Mouse (Mus musculus): ENCODE data around the gene Synpo2l.

The Synpo2l gene

DNA sequence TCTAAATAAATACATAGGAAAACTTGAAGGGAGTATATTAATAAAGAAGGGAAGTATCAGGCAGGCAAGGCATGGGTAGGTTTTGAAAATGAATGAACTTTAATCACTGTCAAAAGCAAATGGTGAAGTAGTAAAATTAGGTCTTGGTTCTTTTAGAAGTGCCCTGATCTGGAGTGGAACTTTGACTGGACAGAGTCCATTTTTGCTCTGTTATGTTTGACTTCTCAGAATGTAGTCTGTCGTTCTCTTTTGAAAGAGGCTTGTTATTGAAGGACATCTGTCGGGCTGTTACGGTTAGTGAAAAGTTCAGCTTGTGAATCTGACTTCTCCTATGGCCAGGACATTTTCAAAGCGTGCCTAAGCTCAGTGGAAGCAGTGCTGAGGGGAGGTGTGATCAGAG is 9.8 kb upstream of the Synpo2l start:
- no peak for DNase-seq

DNA sequence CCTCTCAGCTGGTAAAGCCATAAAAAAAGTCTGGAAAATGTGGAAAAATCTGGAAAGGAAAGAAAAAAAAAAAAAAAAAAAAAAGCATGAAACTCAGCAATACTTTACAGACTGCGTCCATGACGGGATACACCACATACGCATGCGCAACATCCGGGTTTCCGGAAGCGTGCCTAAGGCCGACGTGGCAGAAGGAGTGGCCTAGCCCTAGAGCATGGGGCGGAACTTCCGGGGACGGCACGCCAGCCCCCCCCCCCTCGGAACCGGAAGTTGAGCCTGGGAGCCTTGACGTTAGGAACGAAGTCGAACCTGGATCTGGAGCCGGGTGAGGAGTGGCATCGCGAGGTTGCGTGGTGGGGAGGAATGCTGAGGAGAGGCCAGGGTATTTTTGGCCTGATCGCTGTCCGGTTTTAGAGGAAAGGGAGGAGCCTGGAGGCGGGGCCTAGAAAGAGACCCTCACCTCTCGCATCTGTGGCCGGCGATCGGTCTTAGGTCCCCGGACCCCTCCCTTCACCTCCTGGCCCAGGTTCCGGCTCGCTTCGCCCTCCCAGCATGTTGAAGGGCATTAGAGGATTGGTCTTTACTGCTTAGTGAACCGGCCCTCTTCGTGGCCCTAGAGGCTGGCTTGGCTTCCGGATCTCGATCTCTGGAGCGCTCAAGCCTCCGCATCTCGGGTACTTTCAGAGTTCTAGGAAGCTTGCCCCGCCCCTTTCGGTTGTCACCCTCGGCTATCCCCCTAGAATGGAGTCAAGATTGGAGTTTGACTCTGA is 6.1 kb upstream of the Synpo2l start, which contains the start of gene Sec24c:
TSS of gene Sec24c (plus strand) at position 245 of the 770 bp plus-strand sequence.
- peak; percentile 97 to 100 for DNase-seq

DNA sequence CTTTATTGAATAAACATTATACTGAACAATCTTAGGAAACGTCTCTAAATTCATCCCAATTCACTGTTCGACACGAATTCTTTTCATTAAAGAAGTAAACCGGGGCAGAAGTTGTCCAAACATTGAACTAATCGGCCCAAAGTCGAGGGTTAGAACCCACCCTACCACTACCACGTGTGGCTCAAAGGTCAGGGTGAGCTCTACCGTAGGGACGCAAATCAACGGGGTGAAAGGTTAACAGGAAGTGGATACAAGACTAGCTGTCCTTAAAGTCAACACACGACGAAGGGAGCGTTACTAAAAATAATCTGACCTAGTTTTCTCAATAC is 5.5 kb upstream of the Synpo2l start:
- peak in 1 of 2 experiments; percentile 62 for DNase-seq

DNA sequence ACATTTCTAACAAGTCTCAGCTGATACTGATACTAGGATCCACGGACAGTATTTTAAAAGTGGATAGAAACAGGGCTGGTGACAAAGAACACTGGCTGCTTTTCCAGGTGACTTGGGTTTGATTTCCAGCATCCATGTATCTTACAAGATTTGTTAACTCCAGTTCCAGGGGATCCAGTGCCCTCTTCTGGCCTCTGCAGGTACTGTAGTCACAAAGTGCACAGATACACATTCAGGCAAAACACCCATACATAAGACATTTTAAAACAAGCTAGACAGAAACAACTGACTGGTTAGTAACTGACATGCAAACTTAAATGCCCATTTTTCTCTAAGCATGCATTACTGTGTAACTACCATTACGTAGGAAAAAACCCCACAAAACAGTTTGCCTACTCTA is 4.8 kb upstream of the Synpo2l start:
- DNase-seq = peak in 1 of 2 experiments; percentile 57

DNA sequence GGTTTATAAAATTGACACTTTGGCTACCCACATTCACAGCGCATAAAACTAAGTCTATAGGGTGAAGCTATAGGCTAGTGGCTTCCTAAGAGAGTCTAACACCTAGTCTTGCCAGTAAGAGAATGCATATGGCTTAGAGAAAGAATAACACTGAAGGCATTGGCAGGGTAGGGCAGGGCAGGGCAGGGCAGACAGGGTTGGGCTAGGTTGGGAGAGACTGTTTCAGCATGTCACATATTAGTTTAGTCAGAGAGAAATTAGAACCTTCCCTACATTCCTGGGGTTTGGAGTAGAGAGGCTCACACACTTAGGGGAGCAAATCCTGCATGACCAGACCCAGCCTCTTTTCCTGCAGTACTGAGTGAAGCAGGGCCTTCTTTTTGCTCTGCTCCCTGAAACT is 685 bp downstream of the Synpo2l start:
- no peak for DNase-seq

DNA sequence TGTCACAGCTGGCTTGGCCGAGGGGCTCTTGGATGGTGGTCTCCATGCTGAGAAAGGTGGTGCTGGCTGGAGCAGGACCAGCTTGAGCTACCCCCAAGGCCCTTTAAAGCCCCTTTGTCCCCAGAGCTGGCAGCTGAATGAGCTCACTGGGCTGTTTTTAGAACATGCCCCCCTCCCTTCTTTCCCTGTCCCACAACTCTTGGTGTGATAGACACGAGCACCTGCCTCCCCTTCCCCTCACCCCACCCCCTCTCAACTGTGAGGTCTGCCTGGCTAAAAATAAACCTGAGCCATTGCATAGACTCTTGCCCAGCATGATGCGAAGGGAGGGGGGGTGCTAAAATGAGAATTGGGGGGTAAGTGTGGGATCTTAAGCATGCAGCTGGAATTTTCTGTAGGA is 3.7 kb downstream of the Synpo2l start:
- DNase-seq = no peak

DNA sequence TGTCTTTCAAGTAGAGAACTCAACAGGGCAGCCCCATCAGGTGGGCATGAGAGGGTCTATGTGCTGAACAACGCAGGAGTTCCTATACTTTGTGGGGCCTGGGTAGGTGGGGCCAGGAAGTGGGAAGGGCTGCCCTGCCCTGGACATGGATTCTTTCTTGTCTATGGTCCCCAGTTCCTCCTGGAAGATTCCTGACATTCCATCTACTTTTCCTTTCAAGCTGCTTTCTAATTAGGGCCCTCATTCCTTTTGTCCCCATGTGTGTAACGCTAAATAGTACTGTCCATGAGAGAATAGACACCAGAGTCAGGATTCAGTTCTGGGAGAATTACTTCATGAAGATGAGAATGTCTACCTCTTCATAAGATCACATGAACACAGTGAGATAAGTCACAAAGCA is 4.6 kb downstream of the Synpo2l start:
- DNase-seq = no peak

DNA sequence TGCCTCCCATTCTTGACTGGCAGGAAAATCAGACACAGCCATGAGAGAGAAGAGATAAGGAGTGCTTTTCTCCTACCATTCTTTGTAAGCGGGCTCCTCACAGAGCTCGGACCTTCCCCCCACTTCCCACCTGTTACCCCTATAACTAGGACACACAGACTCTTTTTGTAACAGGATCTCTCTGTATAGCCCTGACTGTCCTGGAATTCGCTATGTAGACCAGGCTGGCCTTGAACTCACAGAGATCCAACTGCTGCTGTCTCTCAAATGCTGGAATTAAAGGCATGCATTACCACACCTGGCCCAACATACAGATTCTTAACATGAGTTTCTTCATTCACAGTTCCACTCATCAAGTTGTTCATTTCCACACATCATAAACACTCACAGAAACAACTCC is 5.4 kb downstream of the Synpo2l start:
- no peak for DNase-seq

DNA sequence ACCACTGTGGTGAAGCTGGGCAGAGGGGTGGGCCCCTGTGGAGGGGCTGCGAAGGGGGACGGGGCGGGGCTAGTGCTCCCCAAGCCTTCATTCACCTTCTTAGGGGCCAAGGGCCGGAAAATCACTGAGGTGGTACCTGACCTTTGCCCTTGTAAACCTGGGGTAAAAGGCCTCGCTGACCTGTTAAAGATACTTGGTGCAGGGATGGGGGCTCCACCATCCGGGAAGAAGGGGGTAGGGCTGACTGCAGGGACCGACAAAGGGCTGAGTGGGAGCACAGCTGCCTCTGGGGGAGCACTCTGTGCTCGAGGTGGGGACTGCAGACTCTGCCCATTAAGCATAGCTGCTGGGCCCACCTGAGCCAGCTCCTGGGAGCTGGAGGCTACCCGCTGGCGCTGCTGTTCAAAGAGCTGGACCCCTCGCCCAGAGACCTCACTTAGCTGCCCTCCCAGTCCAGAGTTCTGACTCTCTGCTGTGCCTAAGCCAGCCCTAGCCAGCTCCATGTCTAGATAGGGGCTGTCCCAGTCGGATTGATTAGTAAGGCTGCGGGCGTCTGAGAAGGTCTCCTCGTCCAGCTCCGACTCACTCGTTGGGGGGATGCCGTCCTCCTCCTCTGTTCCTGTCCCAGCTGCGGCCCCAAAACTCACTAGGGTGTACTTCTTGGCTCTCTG is 6.4 kb downstream of the Synpo2l start:
- peak; percentile 36 to 43 for DNase-seq

DNA sequence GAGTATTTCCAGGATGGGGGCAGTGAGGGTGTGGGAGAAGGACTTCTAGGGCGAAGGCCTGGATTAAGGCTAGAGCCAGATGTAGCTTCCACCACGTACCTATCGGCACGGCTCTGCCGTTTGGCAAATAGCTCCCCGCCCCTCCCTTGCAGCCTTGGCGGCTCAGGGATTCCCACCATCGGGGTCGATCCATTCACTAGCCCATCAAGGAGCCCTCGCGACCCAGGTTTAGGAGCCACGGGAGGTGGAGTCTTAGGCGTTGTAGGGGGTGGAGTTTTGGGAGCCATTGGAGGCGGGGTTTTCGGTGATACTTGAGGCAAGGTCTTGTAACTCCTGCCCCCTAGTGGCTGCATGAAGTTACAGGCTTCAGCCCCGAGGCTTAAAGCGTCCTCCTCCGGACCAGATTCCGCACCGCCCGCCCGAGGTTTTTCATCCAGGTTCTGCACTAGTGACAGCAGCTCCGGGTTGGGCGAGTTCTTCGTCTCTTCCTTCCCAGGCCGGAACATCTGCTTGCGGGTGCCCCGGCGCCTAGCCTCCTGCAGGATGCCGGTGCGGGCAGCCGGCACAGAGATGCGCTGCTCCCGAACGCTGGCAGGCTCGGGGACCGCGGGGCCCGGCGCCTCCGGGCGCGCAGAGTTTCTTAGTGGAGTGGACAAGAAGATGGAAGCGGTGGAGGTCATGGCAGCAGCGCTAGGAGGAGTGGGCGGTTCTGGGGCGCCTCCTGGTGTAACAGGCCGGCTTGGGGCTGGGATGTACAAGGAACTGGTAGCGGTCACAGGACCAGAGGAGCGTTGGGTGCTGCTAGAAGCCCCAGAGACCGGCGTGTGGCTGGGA is 7.1 kb downstream of the Synpo2l start:
- peak; percentile 92 to 95 for DNase-seq

DNA sequence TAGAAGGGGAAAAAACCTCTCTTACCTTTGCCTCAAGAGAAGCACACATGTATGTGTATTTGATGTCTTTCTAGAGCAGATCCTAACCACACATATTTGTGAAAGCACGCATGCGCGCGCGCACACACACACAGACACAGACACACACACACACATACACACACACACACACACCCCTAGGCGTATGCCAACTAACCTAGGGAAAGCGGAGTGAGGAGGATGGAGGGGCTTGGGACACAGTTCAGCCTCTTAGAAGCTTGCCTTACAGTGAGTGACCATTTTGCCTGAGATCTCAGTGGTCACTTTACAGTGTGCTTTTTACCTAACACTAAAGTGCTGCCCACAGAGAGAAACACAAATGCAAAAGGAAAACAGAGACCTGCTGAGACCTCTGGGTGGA is 8.5 kb downstream of the Synpo2l start:
- no peak for DNase-seq

DNA sequence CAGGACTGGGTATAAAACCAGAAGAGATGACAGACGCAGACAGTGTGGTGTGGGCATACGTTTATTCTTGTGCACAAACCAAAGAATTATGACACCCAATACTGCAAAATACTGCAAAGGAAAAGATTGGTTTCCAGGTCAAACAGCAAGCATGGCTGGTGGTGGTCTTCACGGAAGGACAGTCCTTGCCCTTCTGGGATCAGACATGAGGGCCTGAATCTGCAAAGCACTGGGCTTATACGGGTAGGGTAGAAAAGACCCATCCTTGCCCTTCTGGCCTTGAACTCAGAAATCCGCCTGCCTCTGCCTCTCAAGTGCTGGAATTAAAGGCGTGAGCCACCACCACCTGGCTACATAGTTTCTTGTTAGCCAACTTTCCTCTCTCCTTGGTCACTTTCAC is 9.3 kb downstream of the Synpo2l start:
- DNase-seq = no peak

DNA sequence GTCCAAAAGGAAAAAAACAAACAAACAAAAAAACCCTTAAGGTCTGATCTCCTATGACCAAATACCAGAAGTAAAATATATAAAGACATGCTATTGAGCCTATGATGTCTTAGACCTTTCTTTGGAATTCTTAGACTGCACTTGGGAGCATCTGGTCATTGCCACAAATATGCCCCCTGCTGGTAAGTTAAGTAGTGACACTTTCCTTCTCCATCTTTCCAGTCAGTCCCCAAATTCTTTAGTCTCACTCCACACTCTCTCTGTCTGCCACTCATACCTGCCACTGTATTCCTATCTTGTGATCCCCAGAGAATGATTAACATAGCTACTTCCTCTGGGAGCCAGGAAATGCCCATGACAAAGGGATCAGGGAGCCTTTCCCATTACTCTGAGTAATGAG is 9.8 kb downstream of the Synpo2l start:
- DNase-seq = peak in 1 of 2 experiments; percentile 44

DNA sequence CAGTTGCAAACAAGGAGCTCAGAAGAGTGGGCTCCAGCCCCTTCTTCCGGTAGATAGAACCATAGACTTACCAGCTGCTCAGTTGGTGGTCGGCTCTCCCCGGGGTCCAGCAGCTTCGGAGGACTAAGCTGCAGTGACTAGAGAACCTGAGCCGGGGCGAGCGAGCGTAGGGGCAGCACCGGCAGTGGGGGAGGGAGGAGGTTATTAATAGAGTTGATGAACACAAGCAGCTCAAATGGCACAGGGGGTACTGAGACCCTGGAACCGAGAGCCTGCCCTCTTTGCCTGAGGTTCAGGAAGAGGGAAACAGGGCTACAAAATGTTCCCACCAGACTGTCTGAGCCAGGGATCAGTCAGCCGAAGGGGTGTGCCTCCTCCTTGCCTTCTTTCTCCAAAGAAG is 11.8 kb downstream of the Synpo2l start, which contains the start of gene Myoz1:
TSS of gene Myoz1 (minus strand) at position 180 of the 400 bp plus-strand sequence.
- no peak for DNase-seq

DNA sequence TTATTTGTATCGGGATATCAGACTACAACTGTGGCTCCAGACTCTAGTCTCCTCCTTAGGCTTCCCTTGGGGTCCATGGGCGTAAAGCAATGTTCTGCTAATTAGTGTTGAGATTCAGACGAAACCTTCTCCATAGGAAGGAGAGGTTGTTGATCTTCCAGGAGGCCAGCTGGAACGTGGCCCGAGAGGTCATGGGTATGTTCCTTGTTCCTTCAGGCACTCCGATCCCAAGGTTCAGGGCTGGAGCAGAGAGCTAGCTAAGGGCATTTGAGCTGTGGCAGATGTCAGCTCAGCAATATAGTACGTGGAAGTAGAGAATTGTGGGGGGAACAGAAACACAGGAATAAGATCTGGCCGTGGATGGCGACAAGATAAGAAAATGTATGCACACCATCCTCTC is 12.4 kb downstream of the Synpo2l start:
- no peak for DNase-seq

DNA sequence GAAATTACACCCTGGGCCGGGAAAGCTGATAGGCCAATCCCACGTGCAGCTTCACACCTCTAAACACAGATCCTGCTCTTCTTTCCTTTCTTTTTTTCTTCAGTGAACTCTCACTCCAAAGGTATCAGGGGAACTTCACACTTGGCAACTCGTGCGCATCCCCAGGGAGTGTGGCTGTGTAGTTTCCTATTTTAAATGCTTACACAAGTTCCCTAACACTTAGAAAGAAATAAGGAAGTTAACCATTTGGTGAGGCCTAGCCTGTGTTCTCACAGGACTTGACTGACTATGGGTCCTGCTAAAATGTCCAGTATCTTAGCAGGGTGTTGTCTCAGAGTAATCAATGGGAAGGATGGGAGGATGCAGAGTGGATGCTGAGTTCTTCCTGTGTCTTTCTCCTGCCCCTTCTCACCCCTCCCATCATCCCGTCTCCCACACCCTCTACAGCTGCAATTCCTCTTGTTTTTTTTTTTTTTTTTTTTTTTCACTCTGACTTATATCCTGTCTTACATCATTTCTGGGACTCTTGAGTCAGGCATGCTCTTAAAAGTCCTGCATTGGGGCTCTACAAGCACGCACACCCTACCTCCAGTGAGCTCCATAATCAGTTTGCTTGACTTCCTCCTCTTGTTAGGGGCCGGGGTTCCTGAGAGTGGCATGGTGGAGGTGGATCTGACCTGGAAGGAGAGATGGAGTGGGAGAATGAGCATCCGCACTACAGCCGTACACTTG is 13.3 kb downstream of the Synpo2l start:
- DNase-seq = no peak

DNA sequence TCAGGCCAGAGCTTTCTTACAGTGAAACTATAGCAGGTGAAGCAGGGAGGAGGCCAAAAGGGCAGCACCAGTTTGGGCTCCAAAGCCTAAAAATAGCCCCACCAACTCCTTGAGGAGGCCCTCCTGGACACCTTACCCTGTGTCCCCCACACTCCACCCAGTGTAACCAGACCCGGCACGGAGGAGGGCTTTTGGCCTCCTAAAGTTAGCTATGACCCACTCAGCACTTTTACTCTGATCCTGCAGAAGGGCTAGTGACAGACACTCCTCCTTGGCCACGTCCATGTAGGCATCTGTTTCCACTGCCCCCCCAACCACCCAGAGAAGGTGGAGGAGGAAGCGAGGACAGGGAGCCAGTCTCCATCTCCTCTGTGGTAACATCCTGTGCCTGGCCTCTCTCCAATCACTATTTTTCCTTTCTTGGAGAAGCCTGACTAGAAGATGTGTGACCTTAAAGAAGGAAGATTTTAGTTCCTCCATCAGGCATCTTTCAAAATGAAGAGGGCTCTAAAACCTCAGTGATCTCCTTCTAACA is 16.4 kb downstream of the Synpo2l start:
- no peak for DNase-seq

DNA sequence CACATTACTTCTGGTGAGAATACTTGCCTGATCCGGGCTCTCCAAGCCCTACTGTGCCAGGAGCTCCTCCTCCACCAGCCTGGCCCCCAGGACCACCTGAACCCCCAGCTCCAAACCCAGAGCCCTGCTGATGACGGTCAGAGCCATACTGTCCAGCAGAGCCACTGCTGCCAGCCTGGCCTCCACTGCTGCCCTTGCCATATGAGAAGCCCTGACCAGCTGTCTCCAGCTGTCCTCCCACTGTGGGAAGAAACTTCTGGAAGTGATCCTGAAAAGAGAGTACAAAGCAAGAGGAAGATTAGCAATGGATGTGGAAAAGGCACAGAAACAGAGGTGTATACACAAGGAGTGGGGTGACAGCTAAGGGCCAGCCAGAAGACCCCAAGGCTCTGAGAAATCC is 17.2 kb downstream of the Synpo2l start:
- no peak for DNase-seq

DNA sequence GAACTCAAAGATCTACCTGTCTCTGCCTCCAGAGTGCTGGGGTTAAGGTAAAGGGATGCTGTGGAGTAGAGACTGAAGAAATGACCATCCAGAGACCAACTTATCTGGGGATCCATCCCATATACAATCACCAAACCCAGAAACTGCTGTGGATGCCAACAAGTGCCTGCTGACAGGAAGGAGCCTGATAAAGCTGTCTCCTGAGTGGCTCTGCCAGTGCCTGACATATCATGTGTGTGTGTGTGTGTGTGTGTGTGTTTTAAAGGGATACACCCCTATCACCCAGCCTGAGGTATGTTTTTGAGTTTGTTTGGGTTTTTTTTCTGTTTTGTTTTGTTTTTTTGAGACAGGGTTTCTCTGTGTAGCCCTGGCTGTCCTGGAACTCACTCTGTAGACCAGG is 21.8 kb downstream of the Synpo2l start:
- DNase-seq = no peak

DNA sequence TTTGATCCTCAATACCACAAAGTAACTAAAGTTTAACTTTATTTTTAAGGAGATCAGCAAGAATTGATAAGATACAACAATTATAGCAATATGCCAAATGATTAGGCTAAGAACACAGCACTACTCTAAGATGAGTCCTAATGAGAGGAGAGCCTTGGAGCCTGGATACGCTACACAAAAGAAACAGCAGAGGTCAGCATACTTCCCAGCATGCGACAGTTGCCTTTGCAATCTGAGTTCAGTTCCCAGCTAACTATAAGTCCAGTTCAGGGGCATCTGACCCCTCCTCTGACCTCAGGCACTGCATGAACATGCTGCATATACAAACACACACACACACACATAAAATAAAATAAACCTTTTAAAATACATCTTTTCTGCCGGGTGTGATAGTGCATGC is 22.6 kb downstream of the Synpo2l start:
- no peak for DNase-seq

DNA sequence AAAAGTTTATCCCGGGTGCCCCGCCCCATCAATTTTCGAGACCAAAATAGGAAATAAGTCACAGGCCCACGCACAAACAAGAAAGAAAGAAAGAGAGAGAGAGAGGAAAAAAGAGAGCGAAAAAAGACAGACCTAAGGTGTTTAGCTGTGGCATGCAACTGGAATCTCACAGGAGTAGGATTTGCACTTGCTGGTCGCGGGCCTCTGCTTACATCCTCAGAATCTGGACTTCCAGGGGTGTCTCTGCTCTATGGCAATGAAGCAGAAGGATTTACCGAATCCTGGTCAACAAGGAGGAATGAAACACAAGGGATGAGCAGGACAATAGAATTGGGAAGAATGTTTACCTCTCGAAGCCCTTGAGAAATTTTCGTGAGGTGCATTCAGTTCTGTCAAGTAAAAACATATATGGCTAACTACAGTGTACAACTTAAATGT is 26.7 kb downstream of the Synpo2l start:
- DNase-seq = no peak

DNA sequence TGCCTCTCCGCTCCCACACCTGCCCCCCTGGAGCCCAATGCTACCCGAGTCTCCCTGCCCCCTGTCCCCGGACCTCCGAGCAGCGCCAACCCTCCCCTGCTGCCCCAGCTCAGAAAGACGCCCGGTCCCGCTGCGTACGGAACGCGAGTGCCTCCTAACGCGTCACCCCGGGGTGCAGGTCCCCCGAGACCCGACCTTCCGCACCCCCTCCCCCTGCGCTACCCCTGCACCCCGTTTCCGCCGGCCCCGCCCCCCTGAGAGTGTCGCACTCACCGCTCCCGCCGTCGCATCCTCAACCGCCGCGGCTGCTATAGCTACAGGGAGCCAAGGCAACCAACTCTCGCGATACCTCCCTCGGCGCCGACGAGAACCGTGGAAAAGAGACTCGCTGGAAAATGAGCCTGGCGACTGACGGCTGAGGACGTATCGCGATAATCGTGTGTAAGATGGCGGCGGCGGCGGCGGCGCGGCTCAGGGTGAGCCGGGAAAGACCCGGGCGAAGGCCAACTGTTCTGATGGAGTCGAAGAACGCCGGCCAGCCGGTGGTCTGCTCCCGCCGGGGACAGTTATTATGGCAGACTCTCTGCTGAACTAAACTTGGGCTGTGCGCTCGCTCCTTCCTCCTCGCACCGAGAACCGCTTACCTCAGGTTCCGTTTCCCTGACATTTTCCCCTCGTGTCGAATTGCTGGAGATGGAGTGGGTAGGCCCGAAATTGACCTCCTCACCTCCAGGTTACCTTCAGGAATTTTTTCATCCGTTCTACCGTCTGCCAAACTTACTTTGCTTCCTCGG is 27.3 kb downstream of the Synpo2l start, which contains the start of gene Usp54:
TSS of gene Usp54 (minus strand) at position 420 of the 794 bp plus-strand sequence.
- DNase-seq = peak; percentile 96 to 98

Measured in cerebellum, postnatal 25 days (tissue).